Mouse (Mus musculus) forebrain, postnatal 0 days (tissue): ENCODE results near the gene Rars. TPM values are rescaled to one million over a fixed set of nuclear protein-coding genes. Genes with fewer than 3 reads are reported as not detected.

Experiments
- ATAC-seq: fragments of 200-750 bp; cut with Nextera tagmentation; 2 replicates; pipeline ENCODE4 v1.8.0; 2017; ENCODE audit warnings: mild to moderate bottlenecking, moderate library complexity
- DNase-seq: peaks from one replicate; pipeline ENCODE4 v3.0.0-alpha.2; 2015
- H3K27ac ChIP-seq: fragments of 300-500 bp; sonication (generic); 2 replicates; pipeline ENCODE4 v1.5.1; 2014; ENCODE audit warnings: low read depth, mild to moderate bottlenecking, antibody characterized with exemption, low read length, moderate library complexity, mixed read lengths
- H3K27me3 ChIP-seq: fragments of 300-500 bp; sonication (generic); 2 replicates; pipeline ENCODE4 v1.6.1; 2014; ENCODE audit warnings: mild to moderate bottlenecking, low read length, mixed read lengths; ENCODE audit not compliant: insufficient read depth
- H3K36me3 ChIP-seq: fragments of 300-500 bp; sonication (generic); 2 replicates; pipeline ENCODE4 v1.6.1; 2014; ENCODE audit warnings: mild to moderate bottlenecking, moderate library complexity; ENCODE audit not compliant: insufficient read depth
- H3K4me1 ChIP-seq: fragments of 300-500 bp; sonication (generic); 2 replicates; pipeline ENCODE4 v1.6.1; 2014; ENCODE audit warnings: antibody characterized with exemption; ENCODE audit not compliant: insufficient read depth
- H3K4me2 ChIP-seq: fragments of 300-500 bp; sonication (generic); 2 replicates; pipeline ENCODE4 v1.6.1; 2014; ENCODE audit warnings: low read depth, mild to moderate bottlenecking, moderate library complexity
- H3K4me3 ChIP-seq: fragments of 300-500 bp; sonication (generic); 2 replicates; pipeline ENCODE4 v1.5.1; 2014; ENCODE audit warnings: low read depth, low read length, mixed read lengths
- H3K9ac ChIP-seq: fragments of 300-500 bp; sonication (generic); 2 replicates; pipeline ENCODE4 v1.6.1; 2014; ENCODE audit warnings: mild to moderate bottlenecking
- H3K9me3 ChIP-seq: fragments of 300-500 bp; sonication (generic); 2 replicates; pipeline ENCODE4 v1.6.1; 2016; ENCODE audit warnings: low read length
- CTCF ChIP-seq: sonication (generic); IDR thresholded peaks from 2 replicates; pipeline ENCODE4 v1.5.1; 2016; ENCODE audit warnings: antibody characterized with exemption, control low read depth, low read depth
- WGBS: fragments of 180-500 bp; shearing (Covaris S2); extraction: QIAGEN DNeasy Blood & Tissue Kit; methylation state at CpG from one replicate; pipeline ENCODE4 v1.1.7; 2014; 5-methylcytosine and 5-hydroxymethylcytosine counted together
- polyA plus RNA-seq: library from polyadenylated mRNA; unstranded; fragments of >200 nt; fragmentation: Nextera tagmentation; extraction: Ambion mirVana; gene quantifications from 2 replicates; pipeline ENCODE4 v1.2.1, GENCODE M21; 2015
- total RNA-seq: library from RNA; depleted of rRNA; stranded (reverse); fragments of >200 nt; gene quantifications from 2 replicates; pipeline ENCODE4 v1.2.3, GENCODE M21; 2014

Gene Rars
- total and polyA plus RNA-seq, 2 experiments from 2014 or later = 56.6 to 66.4 TPM

DNA sequence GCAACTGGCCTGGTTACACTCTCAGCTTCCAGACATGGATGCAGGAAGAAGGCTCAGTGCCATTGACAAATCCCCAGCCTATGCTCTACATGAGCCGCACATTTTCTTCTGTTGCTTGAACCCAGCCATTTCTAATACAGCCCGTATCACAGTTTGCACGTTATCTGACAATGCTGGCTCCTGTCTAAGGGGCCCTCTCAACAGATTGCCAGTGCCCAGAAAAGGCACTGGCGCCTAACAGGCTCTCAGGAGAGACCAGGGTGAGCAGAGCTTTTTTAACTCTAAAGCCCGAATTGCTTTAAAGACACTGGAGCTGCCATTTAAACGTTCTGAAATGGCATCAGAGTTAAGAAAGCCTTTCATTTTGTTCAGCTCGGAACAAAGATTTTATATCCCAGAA, 31.8 kb upstream of the Rars start:
- 12% methylated on average over 7 of the region's 7 CpGs for WGBS
- Histone ChIP-seq H3K27ac (peak overlapping the region; percentile 78), H3K9me3 (no peaks in the 10 kb centered on the region), H3K27me3 (no peaks in the 10 kb centered on the region), H3K4me3 (no peak overlapping the region), H3K36me3 (peaks cover 15% of the 10 kb centered on the region), H3K9ac (no peak overlapping the region), H3K4me1 (peaks cover 31% of the 10 kb centered on the region), H3K4me2 (no peak overlapping the region)
- no peak for TF ChIP-seq CTCF
- peak; percentile 16 for ATAC-seq
- no peak for DNase-seq

DNA sequence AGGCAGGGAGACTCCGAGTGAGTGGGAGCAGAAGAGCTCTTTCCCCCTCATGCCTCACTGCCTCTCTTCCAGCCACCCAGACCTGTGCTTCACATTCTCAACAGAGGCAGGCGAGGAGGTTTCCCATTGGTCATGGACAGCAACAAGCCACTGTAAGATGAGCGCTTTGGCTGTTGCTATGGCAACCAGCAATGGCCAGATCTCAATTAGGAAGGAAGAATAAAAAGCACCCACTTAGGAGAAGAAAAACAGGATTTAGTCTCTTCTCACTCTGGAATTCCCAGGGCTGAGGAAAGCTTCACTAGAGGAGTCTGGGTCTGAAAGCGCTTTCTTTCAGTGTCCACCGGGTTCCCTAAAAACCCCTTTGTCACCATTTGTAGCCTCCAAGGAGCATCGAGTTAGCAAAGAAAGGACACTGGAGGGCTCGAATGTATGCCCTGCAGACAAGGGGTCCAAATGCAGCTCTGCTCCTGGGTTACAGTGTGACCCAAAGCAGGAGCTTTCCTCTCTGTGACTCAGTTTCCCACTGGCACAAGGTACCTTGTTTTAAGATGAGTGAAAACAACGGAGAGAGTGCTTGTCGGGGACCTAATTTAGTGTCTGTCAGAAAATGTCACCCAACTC, 30.8 kb upstream of the Rars start:
- ATAC-seq (peak; percentile 88), DNase-seq (peak; percentile 89)
- Histone ChIP-seq H3K27me3 (no peaks in the 10 kb centered on the region), H3K4me2 (peak overlapping the region; percentile 3; the same call in 1 of the 2 replicates), H3K4me1 (peaks cover 31% of the 10 kb centered on the region), H3K4me3 (no peak overlapping the region), H3K9ac (no peak overlapping the region), H3K9me3 (no peaks in the 10 kb centered on the region), H3K36me3 (peaks cover 10% of the 10 kb centered on the region), H3K27ac (peak overlapping the region; percentile 78)
- WGBS = 6% methylated on average over 9 of the region's 9 CpGs
- no peak for TF ChIP-seq CTCF

DNA sequence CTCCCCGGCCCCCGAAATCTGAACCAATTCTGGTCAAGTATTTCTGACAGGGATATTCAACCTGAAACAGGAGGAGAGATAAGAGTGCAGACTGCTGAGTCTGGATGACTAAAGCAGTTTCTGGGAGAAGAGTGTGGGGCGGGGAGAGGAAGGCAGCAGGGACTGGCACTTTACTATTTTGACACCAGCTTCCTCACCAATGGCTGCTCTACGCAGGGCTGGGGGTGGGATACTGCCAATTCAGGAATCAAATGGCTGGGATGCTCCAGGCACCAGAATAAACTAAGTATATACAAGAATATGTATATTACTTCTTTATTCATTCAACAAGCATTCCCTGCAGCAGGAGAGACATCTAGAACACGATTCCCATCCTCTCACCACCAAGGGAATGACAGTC, 29.3 kb upstream of the Rars start:
- no peak overlapping the region for H3K4me3 ChIP-seq
- no peaks in the 10 kb centered on the region for H3K9me3 ChIP-seq
- TF ChIP-seq CTCF = no peak
- no peak overlapping the region for H3K4me2 ChIP-seq
- ATAC-seq (no peak), DNase-seq (no peak)
- no peaks in the 10 kb centered on the region for H3K27me3 ChIP-seq
- H3K4me1 ChIP-seq = peaks cover 31% of the 10 kb centered on the region
- H3K9ac ChIP-seq = no peak overlapping the region
- peaks cover 18% of the 10 kb centered on the region for H3K36me3 ChIP-seq
- 65% methylated on average over 5 of the region's 5 CpGs for whole genome bisulfite sequencing
- no peak overlapping the region for H3K27ac ChIP-seq

DNA sequence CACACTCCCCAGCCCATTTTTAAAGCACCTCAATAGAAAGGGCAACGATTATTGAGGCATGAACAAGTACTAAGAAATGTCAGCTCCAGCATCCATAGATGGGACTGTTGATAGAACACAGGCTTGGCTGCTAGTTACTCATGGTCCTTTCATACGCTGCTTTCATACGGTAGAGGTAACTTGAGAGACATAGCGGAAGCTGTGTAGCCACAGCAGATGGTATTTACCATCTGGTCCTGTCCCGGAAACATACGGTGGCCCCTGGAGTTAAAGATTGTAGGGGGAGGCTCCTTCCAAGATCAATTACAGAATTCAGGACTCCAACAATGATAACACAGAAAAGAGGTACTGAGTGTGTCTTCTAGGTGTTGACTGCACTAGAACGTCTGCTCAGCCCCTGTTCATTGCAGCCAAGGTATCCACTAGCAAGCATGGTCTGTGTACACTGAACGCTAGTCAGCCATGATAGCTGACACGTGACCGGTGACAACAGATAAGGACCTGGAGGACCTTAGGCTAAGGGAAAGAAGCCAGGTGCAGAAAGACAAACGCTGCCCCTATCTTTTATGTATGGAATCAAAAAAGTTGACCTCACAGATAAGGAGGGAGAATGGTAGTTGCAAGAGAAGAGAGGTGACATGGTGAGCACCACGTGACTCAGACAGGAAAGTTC, 23.2 kb upstream of the Rars start:
- Histone ChIP-seq H3K4me2 (no peak overlapping the region), H3K36me3 (peaks cover 17% of the 10 kb centered on the region), H3K27me3 (no peaks in the 10 kb centered on the region), H3K27ac (peak overlapping the region; percentile 87), H3K4me1 (peaks cover 25% of the 10 kb centered on the region), H3K9ac (no peak overlapping the region), H3K4me3 (no peak overlapping the region), H3K9me3 (no peaks in the 10 kb centered on the region)
- 48% methylated on average over 12 of the region's 12 CpGs for WGBS
- no peak for TF ChIP-seq CTCF
- DNase-seq (peak; percentile 52), ATAC-seq (no peak)

DNA sequence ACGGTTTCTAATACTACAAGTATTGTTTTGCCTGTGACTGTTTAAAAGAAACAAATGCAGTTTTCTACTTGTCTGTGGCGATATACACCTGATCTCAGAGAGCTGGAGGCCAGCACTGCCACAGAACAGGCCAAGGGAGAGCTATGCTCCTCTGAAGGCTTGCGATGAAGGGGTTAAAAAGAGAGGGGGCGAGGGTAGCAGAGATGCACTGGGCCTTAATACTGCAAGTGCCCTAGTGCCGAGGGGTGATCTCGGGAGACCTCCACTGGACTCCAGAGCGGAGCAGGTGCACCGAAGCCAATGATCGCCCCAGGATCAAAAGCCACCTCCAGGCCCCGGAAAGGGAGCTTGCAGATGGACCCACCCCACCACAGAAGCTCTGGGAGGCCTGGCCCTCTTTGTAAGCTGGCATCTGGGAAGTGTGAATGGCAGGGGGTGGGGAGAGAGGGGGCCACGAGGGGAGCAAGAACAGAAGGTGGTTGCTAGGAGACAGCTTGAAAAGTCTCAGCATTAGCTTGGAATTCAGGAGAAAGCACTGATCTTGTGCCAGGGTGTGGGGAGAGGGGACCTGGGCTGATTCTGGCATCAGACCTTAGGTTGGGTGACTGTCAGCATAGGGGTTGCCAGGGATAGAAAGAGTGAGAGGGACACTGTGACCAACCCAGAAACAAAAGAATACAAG, 22.2 kb upstream of the Rars start:
- WGBS = 12% methylated on average over 11 of the region's 11 CpGs

DNA sequence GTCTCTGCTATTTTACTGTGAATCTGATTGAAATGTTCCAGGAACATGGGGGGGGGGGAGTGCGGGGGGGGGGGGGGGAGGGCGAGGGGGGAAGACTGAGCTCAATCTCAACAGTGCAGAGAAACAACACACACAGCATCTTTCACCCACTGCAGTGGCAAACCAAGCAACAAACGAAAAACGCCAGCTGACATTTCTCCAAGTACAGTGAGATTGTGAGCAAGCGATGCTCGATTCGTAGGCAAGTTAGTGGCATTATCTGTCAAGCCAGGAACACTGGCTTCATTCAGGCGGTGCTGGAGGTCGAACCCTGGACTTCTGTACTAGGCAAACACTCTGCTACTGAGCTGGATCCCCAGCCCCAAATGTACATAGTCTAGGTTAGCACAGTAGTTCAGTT, 21.3 kb upstream of the Rars start:
- Histone ChIP-seq H3K4me1 (peaks cover 25% of the 10 kb centered on the region), H3K4me3 (no peak overlapping the region), H3K36me3 (peaks cover 30% of the 10 kb centered on the region), H3K27ac (peak overlapping the region; percentile 87), H3K9me3 (no peaks in the 10 kb centered on the region), H3K9ac (no peak overlapping the region), H3K4me2 (no peak overlapping the region), H3K27me3 (no peaks in the 10 kb centered on the region)
- DNase-seq (peak; percentile 69), ATAC-seq (peak; percentile 9; the same call in 1 of the 2 replicates)
- 17% methylated on average over 7 of the region's 9 CpGs for WGBS
- no peak for TF ChIP-seq CTCF

More for the DNA sequence above, 22.2 kb upstream of the Rars start:
- Histone ChIP-seq H3K4me3 (no peak overlapping the region), H3K9me3 (no peaks in the 10 kb centered on the region), H3K27me3 (no peaks in the 10 kb centered on the region), H3K4me1 (peaks cover 25% of the 10 kb centered on the region), H3K9ac (peak overlapping the region; percentile 26; the same call in 1 of the 2 replicates), H3K27ac (peak overlapping the region; percentile 87), H3K36me3 (peaks cover 24% of the 10 kb centered on the region), H3K4me2 (no peak overlapping the region)
- no peak for TF ChIP-seq CTCF
- ATAC-seq (peak; percentile 95), DNase-seq (peak; percentile 88)

DNA sequence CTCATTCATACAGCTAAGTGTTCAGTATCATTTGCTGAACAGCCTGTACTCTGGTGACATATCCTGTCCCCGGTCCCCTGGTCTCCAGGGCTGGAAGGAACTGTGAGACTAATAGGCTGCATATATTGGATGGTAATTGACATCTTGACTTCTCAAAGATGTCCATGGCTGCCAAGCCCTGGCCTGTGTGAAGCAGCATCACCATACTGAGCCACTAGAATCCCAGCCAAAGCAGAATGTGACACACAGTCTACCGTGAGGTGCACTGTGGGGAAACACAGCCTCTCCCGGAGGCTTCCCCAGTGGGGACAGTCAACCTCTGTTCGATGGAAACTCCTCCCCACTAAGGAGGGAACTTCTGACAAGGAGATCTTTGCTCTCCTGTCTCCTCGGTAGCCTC, 20.6 kb upstream of the Rars start:
- WGBS = 38% methylated on average over 5 of the region's 5 CpGs
- TF ChIP-seq CTCF = no peak

More for the DNA sequence above, 20.6 kb upstream of the Rars start:
- H3K9me3 ChIP-seq = no peaks in the 10 kb centered on the region
- ATAC-seq (peak; percentile 19; the same call in 1 of the 2 replicates), DNase-seq (no peak)
- no peak overlapping the region for H3K9ac ChIP-seq
- peak overlapping the region; percentile 59 for H3K27ac ChIP-seq
- no peak overlapping the region for H3K4me3 ChIP-seq
- peaks cover 25% of the 10 kb centered on the region for H3K4me1 ChIP-seq
- H3K36me3 ChIP-seq = peaks cover 35% of the 10 kb centered on the region
- no peak overlapping the region for H3K4me2 ChIP-seq
- H3K27me3 ChIP-seq = no peaks in the 10 kb centered on the region
